Mouse (Mus musculus) midbrain, postnatal 0 days (tissue): ENCODE measurements around the gene Erbb4. TPM values are rescaled to one million over a fixed set of nuclear protein-coding genes. Genes with fewer than 3 reads are reported as not detected.
A peak's percentile ranks its signal among the peaks of the same experiment; 100 is the strongest.

Experiments used
- ATAC-seq: fragments of 200-750 bp; cut with Nextera tagmentation; 2 replicates; pipeline ENCODE4 v1.8.0; 2017; ENCODE audit warnings: moderate number of reproducible peaks, mild to moderate bottlenecking, moderate TSS enrichment, moderate library complexity; ENCODE audit not compliant: low FRiP score
- DNase-seq: peaks from one replicate; pipeline ENCODE4 v3.0.0-alpha.2; 2015; ENCODE audit warnings: low spot score
- H3K27ac ChIP-seq: fragments of 300-500 bp; sonication (generic); 2 replicates; pipeline ENCODE4 v1.5.1; 2014; ENCODE audit warnings: low read depth, mild to moderate bottlenecking, low read length, mixed read lengths
- H3K27me3 ChIP-seq: fragments of 300-500 bp; sonication (generic); 2 replicates; pipeline ENCODE4 v1.6.1; 2014; ENCODE audit warnings: low read length, control low read depth, mixed read lengths; ENCODE audit not compliant: insufficient read depth
- H3K36me3 ChIP-seq: fragments of 300-500 bp; sonication (generic); 2 replicates; pipeline ENCODE4 v1.6.1; 2014; ENCODE audit warnings: low read length, control low read depth, mixed read lengths; ENCODE audit not compliant: insufficient read depth
- H3K4me1 ChIP-seq: fragments of 300-500 bp; sonication (generic); 2 replicates; pipeline ENCODE4 v1.6.1; 2014; ENCODE audit warnings: mild to moderate bottlenecking, control low read depth, antibody characterized with exemption, low read length, mixed read lengths; ENCODE audit not compliant: insufficient read depth
- H3K4me2 ChIP-seq: fragments of 300-500 bp; sonication (generic); 2 replicates; pipeline ENCODE4 v1.6.1; 2014; ENCODE audit warnings: low read depth, mild to moderate bottlenecking, low read length, mixed read lengths; ENCODE audit not compliant: poor library complexity, severe bottlenecking
- H3K4me3 ChIP-seq: fragments of 300-500 bp; sonication (generic); 2 replicates; pipeline ENCODE4 v1.5.1; 2014; ENCODE audit warnings: low read depth, mild to moderate bottlenecking, low read length, moderate library complexity
- H3K9ac ChIP-seq: fragments of 300-500 bp; sonication (generic); replicated peaks from 2 replicates; pipeline ENCODE4 v1.6.1; 2014; ENCODE audit warnings: mild to moderate bottlenecking, low read length, moderate library complexity, mixed read lengths; ENCODE audit not compliant: poor library complexity, severe bottlenecking
- H3K9me3 ChIP-seq: fragments of 300-500 bp; sonication (generic); 2 replicates; pipeline ENCODE4 v1.6.1; 2016; ENCODE audit warnings: low read length, control low read depth
- CTCF ChIP-seq: IDR thresholded peaks from 2 replicates; pipeline ENCODE4 v1.5.1; 2016; ENCODE audit warnings: antibody characterized with exemption, mild to moderate bottlenecking
- WGBS: fragments of 180-500 bp; shearing (Covaris S2); extraction: QIAGEN DNeasy Blood & Tissue Kit; methylation state at CpG from one replicate; pipeline ENCODE4 v1.1.7; 2014; 5-methylcytosine and 5-hydroxymethylcytosine counted together
- polyA plus RNA-seq: library from polyadenylated mRNA; unstranded; fragments of >200 nt; fragmentation: Nextera tagmentation; extraction: Ambion mirVana; gene quantifications from 2 replicates; pipeline ENCODE4 v1.2.1, GENCODE M21; 2015
- total RNA-seq: library from RNA; depleted of rRNA; stranded (reverse); fragments of >200 nt; gene quantifications from 2 replicates; pipeline ENCODE4 v1.2.3, GENCODE M21; 2014

Gene Erbb4
- total and polyA plus RNA-seq, 2 experiments from 2014 or later, result 7.8 to 33.5 TPM

DNA sequence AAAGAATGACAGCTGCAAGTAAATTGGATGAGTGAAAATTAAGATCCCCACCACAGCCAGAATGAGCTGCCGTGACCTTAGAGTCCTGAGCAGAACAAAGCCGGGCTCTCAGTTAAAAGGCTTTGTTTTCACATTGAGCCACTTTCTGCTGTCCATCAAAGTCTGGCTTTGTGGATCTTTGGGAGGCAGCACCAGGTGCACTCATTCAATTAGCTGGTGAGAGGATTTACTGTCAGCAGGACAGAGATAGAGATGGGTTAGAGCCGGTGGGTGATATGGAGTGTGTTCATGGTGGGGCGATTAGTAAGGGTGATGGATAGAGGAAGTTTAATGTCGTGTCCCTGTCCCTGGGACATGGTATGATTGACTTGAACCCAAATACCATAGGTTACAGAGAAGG, 1060.7 kb downstream of the Erbb4 start:
- no peak overlapping the region for H3K27ac ChIP-seq
- peak; percentile 62 for DNase-seq
- WGBS, result 9% methylated on average over 5 of the region's 5 CpGs

DNA sequence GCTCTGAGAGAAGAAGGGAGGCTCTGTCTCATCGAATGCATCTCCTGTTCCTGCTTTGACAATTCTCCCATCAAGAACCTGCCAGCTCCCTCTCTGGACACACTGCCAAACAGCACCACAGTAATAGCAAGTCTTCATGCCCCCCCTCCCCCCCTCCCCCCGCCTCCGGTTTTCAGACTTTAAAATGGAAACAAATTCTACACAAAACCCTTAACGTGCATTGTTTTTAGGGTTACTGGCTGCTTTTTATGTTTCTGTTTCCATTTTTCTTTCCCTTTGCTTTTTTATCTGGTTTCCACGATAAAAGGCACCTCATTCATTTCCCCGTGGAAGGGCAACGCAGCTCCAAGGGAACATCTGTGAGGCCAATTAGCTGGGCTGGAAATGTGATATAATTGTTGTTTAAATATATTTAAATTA, 1061.3 kb downstream of the Erbb4 start:
- peak; percentile 56 for TF ChIP-seq CTCF
- Histone ChIP-seq H3K9ac (0 out of 2 replicates have a peak overlapping the region, but pooled peaks have one; percentile 33), H3K27ac (no peak overlapping the region), H3K4me1 (no peaks in the 10 kb centered on the region), H3K9me3 (no peaks in the 10 kb centered on the region), H3K27me3 (no peaks in the 10 kb centered on the region), H3K4me3 (peak overlapping the region; percentile 31), H3K4me2 (peak overlapping the region; percentile 43), H3K36me3 (no peaks in the 10 kb centered on the region)
- ATAC-seq (peak; percentile 76; the same call in 1 of the 2 replicates), DNase-seq (peak; percentile 88)
- 3% methylated on average over 7 of the region's 7 CpGs for WGBS

More for the DNA sequence above, 1060.7 kb downstream of the Erbb4 start:
- ATAC-seq, result 0 out of 2 replicates have a peak, but pooled peaks have one; percentile 49
- H3K27me3 ChIP-seq, result no peaks in the 10 kb centered on the region
- peak overlapping the region; percentile 31; the same call in 1 of the 2 replicates for H3K4me3 ChIP-seq
- peak overlapping the region; percentile 43 for H3K4me2 ChIP-seq
- no peak for TF ChIP-seq CTCF
- H3K9me3 ChIP-seq, result no peaks in the 10 kb centered on the region
- no peaks in the 10 kb centered on the region for H3K4me1 ChIP-seq
- no peak overlapping the region for H3K9ac ChIP-seq
- H3K36me3 ChIP-seq, result no peaks in the 10 kb centered on the region

DNA sequence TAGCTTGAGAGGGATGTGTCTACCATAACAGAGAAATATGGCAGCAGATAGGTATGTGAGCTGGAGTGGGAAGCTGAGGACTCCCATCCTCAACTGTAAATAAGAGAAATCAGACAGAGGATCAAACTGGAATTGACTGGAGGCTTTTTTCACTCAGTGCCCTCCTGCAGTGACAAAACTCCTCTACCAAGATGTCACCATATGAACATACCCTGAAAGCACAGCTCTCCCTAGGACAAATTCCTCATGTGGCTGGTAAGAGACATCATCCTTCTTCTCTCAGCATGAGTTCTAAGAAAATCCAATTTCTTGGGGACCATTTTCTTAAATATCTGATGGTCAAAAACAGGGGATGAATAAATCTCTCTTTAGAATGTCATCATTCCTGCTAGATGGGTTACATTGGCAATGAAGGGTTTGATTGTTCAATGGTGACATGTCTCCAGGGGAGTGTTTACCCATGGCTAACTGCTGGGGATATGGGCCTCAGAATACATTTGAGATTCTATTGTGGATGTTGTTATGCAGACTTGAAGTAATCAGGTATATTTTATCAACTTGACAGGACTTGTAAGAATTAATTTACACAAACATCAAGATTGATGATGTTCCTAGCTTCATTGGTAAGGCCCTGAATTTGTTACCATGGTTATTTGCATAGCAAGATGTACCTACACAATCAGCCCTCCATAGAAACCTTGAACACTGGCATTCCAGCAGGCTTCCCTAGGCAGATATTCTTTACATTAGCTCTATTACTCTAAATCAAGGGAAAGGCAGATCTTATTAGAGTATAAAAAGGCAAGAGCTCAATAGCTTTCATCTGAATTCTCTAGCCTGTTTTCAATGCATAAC, 1083.5 kb downstream of the Erbb4 start:
- no peaks in the 10 kb centered on the region for H3K9me3 ChIP-seq
- H3K4me3 ChIP-seq, result no peak overlapping the region
- no peaks in the 10 kb centered on the region for H3K4me1 ChIP-seq
- TF ChIP-seq CTCF, result no peak
- no peak overlapping the region for H3K9ac ChIP-seq
- no peak overlapping the region for H3K27ac ChIP-seq
- H3K4me2 ChIP-seq, result no peak overlapping the region
- no peak for DNase-seq
- ATAC-seq, result no peak
- no peaks in the 10 kb centered on the region for H3K27me3 ChIP-seq
- no peaks in the 10 kb centered on the region for H3K36me3 ChIP-seq

DNA sequence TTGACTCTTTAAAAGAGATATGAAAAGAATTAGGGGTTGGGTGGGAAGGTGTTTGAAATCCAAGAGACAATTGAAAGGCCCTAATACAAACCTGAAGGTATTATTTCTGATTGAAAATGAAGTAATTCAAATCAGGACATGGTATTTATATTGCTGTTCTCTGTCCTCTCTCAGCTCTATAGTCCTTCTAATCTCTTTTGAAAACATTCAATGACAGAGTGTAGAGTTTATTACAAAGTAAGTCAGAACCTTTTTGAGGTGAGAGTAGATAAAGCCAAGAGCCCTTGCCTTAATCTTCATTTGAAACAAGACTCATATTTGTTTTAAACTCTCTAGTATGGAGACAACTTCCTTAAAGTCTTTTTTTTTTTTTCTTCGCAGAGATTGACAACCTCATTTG, 1087.8 kb downstream of the Erbb4 start:
- DNase-seq (no peak), ATAC-seq (no peak)
- no peaks in the 10 kb centered on the region for H3K36me3 ChIP-seq
- TF ChIP-seq CTCF, result no peak
- H3K4me2 ChIP-seq, result no peak overlapping the region
- H3K27ac ChIP-seq, result no peak overlapping the region
- H3K27me3 ChIP-seq, result no peaks in the 10 kb centered on the region
- no peak overlapping the region for H3K9ac ChIP-seq
- no peak overlapping the region for H3K4me3 ChIP-seq
- no peaks in the 10 kb centered on the region for H3K9me3 ChIP-seq
- H3K4me1 ChIP-seq, result no peaks in the 10 kb centered on the region
- 92% methylated on average over 1 of the region's 1 CpGs for WGBS

DNA sequence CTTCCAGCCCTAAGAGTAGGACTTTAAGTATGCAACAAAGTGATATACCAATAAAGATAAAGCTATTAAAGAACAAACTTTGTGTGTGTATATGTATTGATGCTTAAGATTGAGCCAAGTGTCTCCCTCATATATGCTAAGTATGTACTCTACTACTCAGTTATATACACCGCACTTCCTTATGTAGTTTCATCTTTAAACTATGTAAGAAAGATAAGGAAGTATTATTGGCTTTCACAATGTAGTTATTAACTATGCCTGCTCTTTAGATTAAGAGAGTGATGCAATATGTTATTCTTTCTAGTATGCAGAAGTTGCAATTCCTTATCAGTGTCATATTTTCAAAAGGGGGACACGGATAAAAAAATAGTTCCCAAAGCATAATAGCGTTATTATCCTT, 1088.2 kb downstream of the Erbb4 start:
- no peak for DNase-seq
- 92% methylated on average over 3 of the region's 3 CpGs for whole genome bisulfite sequencing

More for the DNA sequence above, 1088.2 kb downstream of the Erbb4 start:
- Histone ChIP-seq H3K9me3 (no peaks in the 10 kb centered on the region), H3K36me3 (no peaks in the 10 kb centered on the region), H3K4me2 (no peak overlapping the region), H3K4me3 (no peak overlapping the region), H3K27ac (no peak overlapping the region), H3K9ac (no peak overlapping the region), H3K27me3 (no peaks in the 10 kb centered on the region), H3K4me1 (no peaks in the 10 kb centered on the region)
- no peak for ATAC-seq
- TF ChIP-seq CTCF, result no peak
